Mouse (Mus musculus) limb, embryonic 11.5 days (tissue): Measurements from ENCODE around the gene Ubxn11. TPM values are rescaled to one million over a fixed set of nuclear protein-coding genes. Genes with fewer than 3 reads are reported as not detected.

Experiments
- ATAC-seq: fragments of 200-750 bp; cut with Nextera tagmentation; 2 replicates; pipeline ENCODE4 v1.8.0; 2017; ENCODE audit warnings: low read depth; ENCODE audit not compliant: insufficient number of reproducible peaks, low FRiP score, low TSS enrichment
- DNase-seq: peaks from one replicate; pipeline ENCODE4 v3.0.0-alpha.2; 2015; ENCODE audit warnings: low spot score
- H3K27ac ChIP-seq: fragments of 300-500 bp; sonication (generic); replicated peaks from 2 replicates; pipeline ENCODE4 v1.5.1; 2014; ENCODE audit warnings: low read depth, mild to moderate bottlenecking, low read length
- H3K27me3 ChIP-seq: fragments of 300-500 bp; sonication (generic); 2 replicates; pipeline ENCODE4 v1.6.1; 2014; ENCODE audit warnings: mild to moderate bottlenecking, low read length, mixed read lengths; ENCODE audit not compliant: control insufficient read depth, insufficient read depth
- H3K36me3 ChIP-seq: fragments of 300-500 bp; sonication (generic); 2 replicates; pipeline ENCODE4 v1.6.1; 2014; ENCODE audit warnings: mild to moderate bottlenecking, low read length, moderate library complexity, mixed read lengths; ENCODE audit not compliant: control insufficient read depth, insufficient read depth
- H3K4me1 ChIP-seq: fragments of 300-500 bp; sonication (generic); 2 replicates; pipeline ENCODE4 v1.6.1; 2014; ENCODE audit warnings: low read length, mixed read lengths; ENCODE audit not compliant: control insufficient read depth, insufficient read depth
- H3K4me2 ChIP-seq: fragments of 300-500 bp; sonication (generic); 2 replicates; pipeline ENCODE4 v1.6.1; 2014; ENCODE audit warnings: low read depth, mild to moderate bottlenecking, moderate library complexity; ENCODE audit not compliant: severe bottlenecking
- H3K4me3 ChIP-seq: fragments of 300-500 bp; sonication (generic); 2 replicates; pipeline ENCODE4 v1.5.1; 2014; ENCODE audit warnings: low read depth, low read length
- H3K9ac ChIP-seq: fragments of 300-500 bp; sonication (generic); 2 replicates; pipeline ENCODE4 v1.6.1; 2014; ENCODE audit warnings: mild to moderate bottlenecking, low read length
- H3K9me3 ChIP-seq: fragments of 300-500 bp; sonication (generic); 2 replicates; pipeline ENCODE4 v1.6.1; 2016; ENCODE audit warnings: low read length; ENCODE audit not compliant: control insufficient read depth
- WGBS: fragments of 180-500 bp; shearing (Covaris S2); extraction: QIAGEN DNeasy Blood & Tissue Kit; methylation state at CpG from one replicate; pipeline ENCODE4 v1.1.7; 2014; 5-methylcytosine and 5-hydroxymethylcytosine counted together
- polyA plus RNA-seq: library from polyadenylated mRNA; unstranded; fragments of >200 nt; fragmentation: Nextera tagmentation; extraction: Ambion mirVana; gene quantifications from 2 replicates; pipeline ENCODE4 v1.2.1, GENCODE M21; 2014

The Ubxn11 gene
- polyA plus RNA-seq, 1 experiment from 2014 or later: 6.0 TPM

DNA sequence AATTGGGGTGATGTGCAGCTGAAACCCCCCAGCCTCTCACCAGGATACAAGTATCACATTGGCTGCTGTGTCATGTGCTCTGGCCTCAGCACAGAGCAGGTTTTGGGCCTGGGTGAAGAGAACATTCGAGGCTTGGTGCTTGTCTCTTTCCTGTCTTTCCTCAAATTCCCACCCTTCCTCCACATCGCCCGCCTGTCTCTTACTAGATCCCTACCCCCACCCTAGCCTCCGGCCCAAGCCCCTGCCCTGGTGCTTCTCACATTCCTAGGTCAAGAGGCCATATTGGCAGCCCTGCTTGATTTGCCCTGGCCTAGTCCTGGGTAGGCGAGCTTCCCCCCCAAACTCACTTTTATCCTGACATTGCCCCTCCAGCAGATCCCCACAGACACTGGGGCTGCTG is 16.7 kb downstream of the Ubxn11 start:
- H3K36me3 ChIP-seq: no peaks in the 10 kb centered on the region
- peaks cover 4% of the 10 kb centered on the region; the same call in 1 of the 2 replicates for H3K4me1 ChIP-seq
- H3K9ac ChIP-seq: no peak overlapping the region
- no peak overlapping the region for H3K4me2 ChIP-seq
- H3K4me3 ChIP-seq: no peak overlapping the region
- ATAC-seq: no peak
- DNase-seq: no peak
- WGBS: 77% methylated on average over 5 of the region's 5 CpGs
- no peaks in the 10 kb centered on the region; the same call in 1 of the 2 replicates for H3K27me3 ChIP-seq
- H3K9me3 ChIP-seq: no peaks in the 10 kb centered on the region
- H3K27ac ChIP-seq: no peak overlapping the region

DNA sequence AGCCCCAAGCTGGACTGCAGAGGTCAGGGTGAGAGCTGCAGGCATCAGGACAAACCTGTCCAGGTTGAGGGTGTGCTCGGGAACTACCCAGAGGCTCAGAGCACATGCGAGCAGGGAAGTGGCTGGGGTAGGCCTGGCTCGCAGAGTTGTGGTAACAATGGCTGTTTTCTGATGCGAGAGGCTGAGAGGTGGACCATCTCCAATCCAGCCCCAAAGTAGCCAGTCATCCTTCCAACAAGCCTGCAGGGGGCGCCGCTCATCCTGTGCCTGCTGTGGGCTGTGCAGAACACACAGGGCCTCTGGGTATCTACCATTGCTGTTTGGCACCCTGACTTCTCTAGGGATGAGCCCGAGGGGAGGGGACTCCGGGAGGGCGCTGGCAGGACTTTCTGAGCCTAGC is 17.3 kb downstream of the Ubxn11 start:
- Histone ChIP-seq H3K9ac (no peak overlapping the region), H3K27ac (no peak overlapping the region), H3K4me2 (no peak overlapping the region), H3K9me3 (no peaks in the 10 kb centered on the region), H3K36me3 (no peaks in the 10 kb centered on the region), H3K4me1 (peaks cover 4% of the 10 kb centered on the region; the same call in 1 of the 2 replicates), H3K27me3 (no peaks in the 10 kb centered on the region; the same call in 1 of the 2 replicates), H3K4me3 (no peak overlapping the region)
- WGBS: 70% methylated on average over 9 of the region's 9 CpGs
- ATAC-seq: no peak
- DNase-seq: peak; percentile 53

DNA sequence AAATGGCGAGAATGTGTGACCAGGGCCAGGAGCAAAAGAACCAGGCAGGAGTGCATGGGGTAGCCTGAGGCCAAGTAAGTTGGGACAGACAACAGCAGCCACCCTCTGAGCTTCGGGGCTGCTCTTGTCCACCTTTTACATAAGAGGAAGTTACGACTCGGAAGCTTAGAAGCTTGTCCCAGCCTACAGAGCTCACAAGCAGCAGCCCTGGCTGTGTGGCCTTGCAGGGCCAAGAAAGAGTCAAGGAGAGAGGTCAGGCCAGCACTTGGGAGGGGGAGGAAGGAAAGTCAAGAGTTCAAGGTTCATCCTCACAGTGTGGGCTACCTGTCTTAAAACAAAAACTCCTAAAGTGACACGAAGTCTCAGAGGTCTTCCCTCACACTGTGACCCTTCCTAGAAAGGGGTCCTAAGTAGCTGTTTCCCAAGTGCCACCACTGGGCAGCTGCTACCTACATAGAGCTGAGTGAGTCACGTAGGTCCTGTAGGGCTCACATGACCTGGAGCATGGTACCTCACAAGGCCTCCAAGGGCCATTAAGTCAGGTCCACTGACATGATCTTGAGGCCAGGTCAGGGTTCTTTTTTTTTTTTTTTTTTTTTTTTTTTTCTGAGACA is 17.9 kb downstream of the Ubxn11 start:
- ATAC-seq: no peak
- Histone ChIP-seq H3K9me3 (no peaks in the 10 kb centered on the region), H3K36me3 (no peaks in the 10 kb centered on the region), H3K4me2 (no peak overlapping the region), H3K4me1 (peaks cover 4% of the 10 kb centered on the region; the same call in 1 of the 2 replicates), H3K4me3 (no peak overlapping the region), H3K27ac (no peak overlapping the region), H3K27me3 (no peaks in the 10 kb centered on the region; the same call in 1 of the 2 replicates), H3K9ac (no peak overlapping the region)
- no peak for DNase-seq
- 84% methylated on average over 6 of the region's 6 CpGs for WGBS

- WGBS: 86% methylated on average over 4 of the region's 4 CpGs
- Histone ChIP-seq H3K4me2 (no peak overlapping the region), H3K4me3 (no peak overlapping the region), H3K36me3 (no peaks in the 10 kb centered on the region), H3K27ac (no peak overlapping the region), H3K27me3 (no peaks in the 10 kb centered on the region; the same call in 1 of the 2 replicates), H3K9ac (no peak overlapping the region), H3K4me1 (peaks cover 4% of the 10 kb centered on the region; the same call in 1 of the 2 replicates), H3K9me3 (no peaks in the 10 kb centered on the region)
- ATAC-seq (no peak), DNase-seq (no peak)
These were observed 18.5 kb downstream of the Ubxn11 start for GRCm38 (mm10) chr4:134120916-134121315.

- H3K36me3 ChIP-seq: no peaks in the 10 kb centered on the region
- DNase-seq (no peak), ATAC-seq (no peak)
- H3K27me3 ChIP-seq: no peaks in the 10 kb centered on the region; the same call in 1 of the 2 replicates
- no peak overlapping the region for H3K9ac ChIP-seq
- H3K9me3 ChIP-seq: no peaks in the 10 kb centered on the region
- 52% methylated on average over 4 of the region's 4 CpGs for WGBS
- no peak overlapping the region for H3K4me2 ChIP-seq
- H3K4me1 ChIP-seq: peaks cover 4% of the 10 kb centered on the region; the same call in 1 of the 2 replicates
- no peak overlapping the region for H3K4me3 ChIP-seq
- no peak overlapping the region for H3K27ac ChIP-seq
These were observed 19.2 kb downstream of the Ubxn11 start for GRCm38 (mm10) chr4:134121571-134121970.

DNA sequence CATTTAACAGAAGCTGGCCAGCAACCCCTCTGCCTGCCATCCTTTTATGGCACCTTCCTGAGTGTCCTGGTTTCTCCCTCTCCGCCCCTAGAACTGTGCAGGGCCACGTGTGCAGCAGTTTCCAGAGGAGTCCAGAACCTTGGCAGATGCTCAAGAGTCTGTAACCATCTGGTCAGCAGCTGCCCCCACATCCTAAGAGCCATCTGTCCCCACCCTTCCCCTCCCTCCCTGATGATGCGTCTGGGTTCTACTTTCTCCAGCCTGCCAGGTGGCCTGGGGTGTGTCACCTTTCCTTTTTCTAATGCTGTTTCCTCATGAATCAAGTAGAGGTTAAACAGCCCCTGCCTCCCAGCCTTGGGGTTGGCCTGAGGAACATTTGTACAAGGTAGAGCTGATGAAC is 19.9 kb downstream of the Ubxn11 start:
- Histone ChIP-seq H3K27me3 (no peaks in the 10 kb centered on the region; the same call in 1 of the 2 replicates), H3K9ac (no peak overlapping the region), H3K27ac (no peak overlapping the region), H3K4me2 (no peak overlapping the region), H3K4me3 (no peak overlapping the region), H3K9me3 (no peaks in the 10 kb centered on the region), H3K4me1 (peaks cover 6% of the 10 kb centered on the region), H3K36me3 (no peaks in the 10 kb centered on the region)
- WGBS: 21% methylated on average over 3 of the region's 3 CpGs
- ATAC-seq (no peak), DNase-seq (no peak)

- Histone ChIP-seq H3K9me3 (no peaks in the 10 kb centered on the region), H3K4me3 (no peak overlapping the region), H3K27me3 (no peaks in the 10 kb centered on the region; the same call in 1 of the 2 replicates), H3K4me2 (no peak overlapping the region), H3K36me3 (no peaks in the 10 kb centered on the region), H3K9ac (no peak overlapping the region), H3K27ac (no peak overlapping the region), H3K4me1 (peaks cover 13% of the 10 kb centered on the region)
- 89% methylated on average over 6 of the region's 6 CpGs for WGBS
- DNase-seq (no peak), ATAC-seq (no peak)
These were observed 20.8 kb downstream of the Ubxn11 start for GRCm38 (mm10) chr4:134123147-134123546.

DNA sequence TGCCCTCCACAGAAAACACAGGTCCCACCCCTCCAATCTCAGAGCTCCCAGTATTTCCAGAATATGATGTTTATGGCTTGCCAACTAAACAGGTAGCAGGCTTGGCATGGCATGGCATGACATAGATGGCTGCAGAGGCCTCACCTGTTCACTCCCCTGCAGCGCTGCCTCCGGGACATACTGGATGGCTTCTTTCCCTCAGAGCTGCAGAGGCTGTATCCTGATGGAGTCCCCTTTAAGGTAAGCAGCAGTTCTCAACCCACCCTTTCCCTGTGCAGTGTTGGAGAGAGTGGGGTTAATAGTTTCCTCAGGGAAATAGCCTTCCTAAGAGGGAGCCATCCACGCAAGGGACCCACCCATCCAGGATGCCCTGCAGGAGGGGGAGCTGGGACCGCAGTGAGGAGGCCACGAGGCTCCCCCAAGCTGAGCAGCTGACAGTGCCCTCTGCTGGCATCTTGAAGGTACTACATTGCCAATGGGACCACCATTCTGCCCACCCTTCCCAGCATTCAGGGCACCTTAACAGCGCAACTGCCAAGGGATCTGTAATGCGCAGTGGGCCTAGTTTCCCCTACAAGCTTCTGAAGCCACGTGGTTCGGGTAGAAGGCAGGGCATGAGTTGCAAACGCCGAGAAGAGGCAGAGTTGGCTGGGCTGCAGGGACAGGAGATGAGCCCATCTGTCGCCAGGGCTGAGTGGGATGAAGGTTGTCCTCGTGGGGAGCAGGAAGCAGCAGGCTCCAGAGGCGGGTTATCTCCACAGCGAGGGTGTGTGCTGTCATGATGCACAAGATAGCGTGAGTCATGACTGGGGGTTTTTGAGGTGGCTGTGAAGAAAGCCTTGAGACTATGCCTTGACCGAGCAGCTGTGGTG is 21.5 kb downstream of the Ubxn11 start:
- no peaks in the 10 kb centered on the region; the same call in 1 of the 2 replicates for H3K27me3 ChIP-seq
- no peaks in the 10 kb centered on the region for H3K9me3 ChIP-seq
- no peak overlapping the region for H3K4me3 ChIP-seq
- H3K9ac ChIP-seq: no peak overlapping the region
- no peak overlapping the region for H3K27ac ChIP-seq
- H3K4me1 ChIP-seq: peaks cover 12% of the 10 kb centered on the region
- WGBS: 25% methylated on average over 17 of the region's 17 CpGs
- no peaks in the 10 kb centered on the region for H3K36me3 ChIP-seq
- no peak for ATAC-seq
- H3K4me2 ChIP-seq: no peak overlapping the region
- peak; percentile 71 for DNase-seq
